Mouse (Mus musculus) limb, embryonic 12.5 days (tissue): ENCODE measurements around the gene Defb30. TPM values are rescaled to one million over a fixed set of nuclear protein-coding genes. Genes with fewer than 3 reads are reported as not detected.

Source experiments
- ATAC-seq: fragments of 200-750 bp; cut with Nextera tagmentation; 2 replicates; pipeline ENCODE4 v1.8.0; 2017; ENCODE audit warnings: low read depth, moderate TSS enrichment; ENCODE audit not compliant: insufficient number of reproducible peaks, insufficient read depth, low FRiP score, low TSS enrichment
- H3K27ac ChIP-seq: fragments of 300-500 bp; sonication (generic); 2 replicates; pipeline ENCODE4 v1.5.1; 2016; ENCODE audit warnings: mild to moderate bottlenecking, moderate library complexity
- H3K27me3 ChIP-seq: fragments of 300-500 bp; sonication (generic); 2 replicates; pipeline ENCODE4 v1.6.1; 2016; ENCODE audit warnings: mild to moderate bottlenecking, moderate library complexity
- H3K36me3 ChIP-seq: fragments of 300-500 bp; sonication (generic); 2 replicates; pipeline ENCODE4 v1.6.1; 2016; ENCODE audit warnings: mild to moderate bottlenecking, moderate library complexity
- H3K4me1 ChIP-seq: fragments of 300-500 bp; sonication (generic); replicated peaks from 2 replicates; pipeline ENCODE4 v1.6.1; 2016
- H3K4me2 ChIP-seq: fragments of 300-500 bp; sonication (generic); 2 replicates; pipeline ENCODE4 v1.6.1; 2016; ENCODE audit warnings: mild to moderate bottlenecking, moderate library complexity
- H3K4me3 ChIP-seq: fragments of 300-500 bp; sonication (generic); replicated peaks from 2 replicates; pipeline ENCODE4 v1.5.1; 2016; ENCODE audit warnings: mild to moderate bottlenecking
- H3K9ac ChIP-seq: fragments of 300-500 bp; sonication (generic); replicated peaks from 2 replicates; pipeline ENCODE4 v1.6.1; 2016; ENCODE audit warnings: mild to moderate bottlenecking, moderate library complexity
- H3K9me3 ChIP-seq: fragments of 300-500 bp; sonication (generic); 2 replicates; pipeline ENCODE4 v1.6.1; 2016; ENCODE audit warnings: mild to moderate bottlenecking, moderate library complexity
- WGBS: fragments of 180-500 bp; shearing (Covaris S2); methylation state at CpG from one replicate; pipeline ENCODE4 v1.1.7; 2016; 5-methylcytosine and 5-hydroxymethylcytosine counted together
- polyA plus RNA-seq: library from polyadenylated mRNA; unstranded; fragments of >200 nt; fragmentation: Nextera tagmentation; extraction: Ambion mirVana; gene quantifications from 2 replicates; pipeline ENCODE4 v1.2.1, GENCODE M21; 2016

Gene Defb30
- polyA plus RNA-seq: not detected in 2 replicates

DNA sequence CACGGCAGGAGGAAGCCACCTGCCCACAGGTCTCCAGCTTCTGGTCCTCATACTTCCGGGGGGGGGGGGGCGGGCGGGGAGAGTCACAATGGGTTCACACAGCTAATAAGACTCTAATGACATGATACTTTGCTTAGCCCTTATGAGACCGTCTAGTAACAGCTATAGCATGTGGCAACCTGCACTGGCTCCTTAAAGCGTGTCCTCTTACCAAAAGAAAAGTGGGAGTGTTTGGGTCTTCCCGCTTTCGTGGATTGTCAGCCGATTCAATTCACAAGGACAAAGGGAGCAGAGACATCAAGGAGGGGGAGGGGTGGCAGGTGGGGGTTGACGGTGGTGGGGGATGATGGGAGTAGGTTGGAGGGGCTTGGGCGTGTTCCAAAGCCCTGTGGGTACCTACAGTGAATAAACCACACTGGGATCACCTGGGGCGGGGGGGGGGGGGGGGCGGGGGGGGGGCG is at the start of gene Defb30:
Gene Defb30, minus strand, starts transcription at position 51 of the 461 bp plus-strand sequence.
- 91% methylated on average over 11 of the region's 14 CpGs for WGBS
- Histone ChIP-seq H3K27me3 (no peaks in the 10 kb centered on the region), H3K4me2 (no peak within 1 kb of the TSS), H3K9ac (no peak within 1 kb of the TSS), H3K27ac (no peak within 1 kb of the TSS), H3K36me3 (no peaks in the 10 kb centered on the region), H3K4me1 (no peaks in the 10 kb centered on the region), H3K4me3 (no peak within 1 kb of the TSS), H3K9me3 (no peaks in the 10 kb centered on the region)
- no peak for ATAC-seq

DNA sequence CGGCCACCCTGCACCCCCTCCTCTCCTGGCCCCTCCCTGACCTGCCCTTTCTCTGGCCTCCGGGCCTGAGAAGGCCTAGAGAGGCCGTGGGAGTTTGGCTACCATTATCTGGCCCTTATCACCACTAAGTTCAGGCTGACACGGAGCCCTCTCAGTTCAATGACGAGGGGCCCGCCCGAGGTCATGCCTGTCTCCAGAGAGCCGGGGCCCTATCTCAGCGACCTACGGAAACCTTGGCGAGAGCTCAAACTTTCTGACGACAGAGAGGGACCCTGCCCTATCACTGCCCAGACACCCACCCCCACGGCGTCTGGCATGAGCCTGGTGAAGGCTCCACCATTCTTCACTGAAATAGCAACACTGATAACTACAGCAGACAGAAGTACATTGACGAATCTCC is 17.9 kb upstream of the Defb30 start:
- 72% methylated on average over 15 of the region's 15 CpGs for WGBS
- peaks cover 31% of the 10 kb centered on the region for H3K27me3 ChIP-seq

GRCm38 (mm10) chr14:63066630-63067310 is 17.0 kb upstream of the Defb30 start:
- ATAC-seq: no peak
- Histone ChIP-seq H3K4me3 (no peak overlapping the region), H3K4me1 (no peaks in the 10 kb centered on the region), H3K27me3 (peaks cover 26% of the 10 kb centered on the region), H3K36me3 (no peaks in the 10 kb centered on the region), H3K9me3 (no peaks in the 10 kb centered on the region), H3K9ac (no peak overlapping the region), H3K4me2 (peak overlapping the region; percentile 24; the same call in 1 of the 2 replicates), H3K27ac (no peak overlapping the region)
- WGBS: 37% methylated on average over 16 of the region's 16 CpGs

More for the DNA sequence above, 17.9 kb upstream of the Defb30 start:
- ATAC-seq: no peak
- no peaks in the 10 kb centered on the region for H3K9me3 ChIP-seq
- no peak overlapping the region for H3K9ac ChIP-seq
- H3K4me2 ChIP-seq: no peak overlapping the region
- H3K4me3 ChIP-seq: no peak overlapping the region
- H3K36me3 ChIP-seq: no peaks in the 10 kb centered on the region
- no peaks in the 10 kb centered on the region for H3K4me1 ChIP-seq
- no peak overlapping the region for H3K27ac ChIP-seq

GRCm38 (mm10) chr14:63065391-63065790 is 15.6 kb upstream of the Defb30 start:
- WGBS: 84% methylated on average over 5 of the region's 5 CpGs
- no peaks in the 10 kb centered on the region for H3K36me3 ChIP-seq
- no peak overlapping the region for H3K4me3 ChIP-seq
- H3K9me3 ChIP-seq: no peaks in the 10 kb centered on the region
- no peak overlapping the region for H3K27ac ChIP-seq
- no peak for ATAC-seq
- H3K9ac ChIP-seq: no peak overlapping the region
- no peak overlapping the region for H3K4me2 ChIP-seq
- no peaks in the 10 kb centered on the region for H3K4me1 ChIP-seq
- H3K27me3 ChIP-seq: peaks cover 17% of the 10 kb centered on the region

DNA sequence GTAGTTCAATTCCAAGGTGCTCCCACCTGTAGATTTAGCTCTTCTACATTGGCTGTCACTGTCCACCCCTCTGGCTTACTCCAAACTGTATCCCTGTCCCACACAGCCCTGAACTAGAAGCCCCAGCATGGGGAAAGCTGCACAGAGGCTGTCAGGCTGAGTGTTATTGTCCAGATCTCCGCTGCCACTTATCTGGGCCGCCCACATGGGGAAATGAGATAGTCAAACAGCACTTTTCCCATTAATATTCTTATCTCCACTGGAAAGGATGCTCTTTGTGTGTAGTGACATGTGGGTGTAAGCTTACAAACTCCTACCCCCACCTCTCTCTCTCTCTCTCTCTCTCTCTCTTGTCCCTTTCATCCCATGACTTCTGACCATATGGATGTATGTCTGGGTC is 12.4 kb upstream of the Defb30 start:
- Histone ChIP-seq H3K4me2 (no peak overlapping the region), H3K27ac (no peak overlapping the region), H3K27me3 (peaks cover 2% of the 10 kb centered on the region; the same call in 1 of the 2 replicates), H3K4me1 (no peaks in the 10 kb centered on the region), H3K36me3 (no peaks in the 10 kb centered on the region), H3K9ac (no peak overlapping the region), H3K4me3 (no peak overlapping the region), H3K9me3 (no peaks in the 10 kb centered on the region)
- no peak for ATAC-seq
- WGBS: 75% methylated on average over 2 of the region's 2 CpGs

GRCm38 (mm10) chr14:63060361-63060760 is 10.6 kb upstream of the Defb30 start:
- peaks cover 2% of the 10 kb centered on the region; the same call in 1 of the 2 replicates for H3K27me3 ChIP-seq
- no peak overlapping the region for H3K4me2 ChIP-seq
- no peak overlapping the region for H3K4me3 ChIP-seq
- no peak for ATAC-seq
- 81% methylated on average over 10 of the region's 10 CpGs for WGBS
- H3K4me1 ChIP-seq: no peaks in the 10 kb centered on the region
- no peaks in the 10 kb centered on the region for H3K36me3 ChIP-seq
- no peak overlapping the region for H3K27ac ChIP-seq
- H3K9ac ChIP-seq: no peak overlapping the region
- H3K9me3 ChIP-seq: no peaks in the 10 kb centered on the region

GRCm38 (mm10) chr14:63054729-63055128 is 5.0 kb upstream of the Defb30 start:
- Histone ChIP-seq H3K4me1 (no peaks in the 10 kb centered on the region), H3K9me3 (no peaks in the 10 kb centered on the region), H3K27me3 (no peaks in the 10 kb centered on the region), H3K4me2 (no peak overlapping the region), H3K27ac (no peak overlapping the region), H3K9ac (no peak overlapping the region), H3K4me3 (no peak overlapping the region), H3K36me3 (no peaks in the 10 kb centered on the region)
- ATAC-seq: no peak
- 24% methylated on average over 6 of the region's 6 CpGs for WGBS

DNA sequence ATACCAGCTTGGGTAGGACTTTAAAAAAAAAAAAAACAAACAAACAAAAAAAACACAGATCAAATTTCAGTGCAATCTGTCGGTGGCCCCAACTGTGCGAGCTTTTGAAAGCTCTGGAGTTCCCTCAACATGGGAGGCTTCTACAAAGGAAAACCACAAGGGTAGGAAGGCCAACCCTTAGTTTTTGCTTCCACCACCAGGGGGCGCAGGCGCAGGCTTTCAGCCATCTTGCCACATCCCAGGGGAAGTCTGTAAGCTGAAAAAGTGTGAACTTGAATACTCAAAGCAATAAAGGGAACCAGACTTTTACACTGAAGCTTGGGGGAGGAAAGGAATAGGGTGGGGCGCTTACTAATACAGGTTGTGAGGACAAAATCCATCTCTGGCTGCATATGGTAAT is 1.0 kb upstream of the Defb30 start:
- Histone ChIP-seq H3K27me3 (no peaks in the 10 kb centered on the region), H3K4me3 (no peak overlapping the region), H3K4me1 (no peaks in the 10 kb centered on the region), H3K4me2 (no peak overlapping the region), H3K9ac (no peak overlapping the region), H3K9me3 (no peaks in the 10 kb centered on the region), H3K27ac (no peak overlapping the region), H3K36me3 (no peaks in the 10 kb centered on the region)
- 34% methylated on average over 5 of the region's 5 CpGs for WGBS
- no peak for ATAC-seq

- H3K4me2 ChIP-seq: no peak within 1 kb of the TSS
- H3K27me3 ChIP-seq: no peaks in the 10 kb centered on the region
- H3K36me3 ChIP-seq: no peaks in the 10 kb centered on the region
- no peak within 1 kb of the TSS for H3K4me3 ChIP-seq
- H3K27ac ChIP-seq: no peak within 1 kb of the TSS
- no peaks in the 10 kb centered on the region for H3K4me1 ChIP-seq
- no peaks in the 10 kb centered on the region for H3K9me3 ChIP-seq
- ATAC-seq: no peak
- WGBS: 76% methylated on average over 3 of the region's 3 CpGs
- H3K9ac ChIP-seq: no peak within 1 kb of the TSS
Measured at GRCm38 (mm10) chr14:63046691-63047090, 3.1 kb downstream of the Defb30 start, which contains the start of gene Defb42. Defb42 (plus strand) TSS chr14:63046991.

GRCm38 (mm10) chr14:63020524-63021156 is 29.1 kb downstream of the Defb30 start:
- Histone ChIP-seq H3K9ac (no peak overlapping the region), H3K4me3 (no peak overlapping the region), H3K4me2 (no peak overlapping the region), H3K9me3 (no peaks in the 10 kb centered on the region), H3K27ac (no peak overlapping the region), H3K27me3 (no peaks in the 10 kb centered on the region), H3K4me1 (no peaks in the 10 kb centered on the region), H3K36me3 (no peaks in the 10 kb centered on the region)
- 62% methylated on average over 6 of the region's 6 CpGs for WGBS
- no peak for ATAC-seq

DNA sequence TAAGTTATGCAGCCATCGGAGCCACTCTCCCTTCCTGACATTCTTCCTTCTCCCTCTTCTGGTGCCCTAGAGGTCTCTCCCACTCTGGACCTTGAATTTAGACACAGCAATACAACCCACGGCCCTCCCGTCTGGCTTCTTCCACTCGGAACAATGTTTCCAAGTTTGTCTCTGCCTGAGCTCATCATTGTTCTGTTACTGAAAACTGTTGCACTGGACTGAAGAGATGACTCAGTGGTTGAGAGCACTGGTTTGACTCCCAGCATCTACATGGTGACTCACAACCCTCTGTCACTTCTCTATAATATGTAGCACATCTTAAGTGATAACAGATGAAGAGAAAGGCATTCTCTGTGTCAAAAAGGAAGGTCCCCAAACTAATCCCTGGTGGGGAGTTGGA is 35.1 kb downstream of the Defb30 start:
- no peaks in the 10 kb centered on the region for H3K9me3 ChIP-seq
- 87% methylated on average over 4 of the region's 4 CpGs for WGBS
- H3K4me3 ChIP-seq: no peak overlapping the region
- H3K27ac ChIP-seq: no peak overlapping the region
- H3K4me2 ChIP-seq: no peak overlapping the region
- ATAC-seq: no peak
- no peaks in the 10 kb centered on the region for H3K27me3 ChIP-seq
- H3K9ac ChIP-seq: no peak overlapping the region
- no peaks in the 10 kb centered on the region for H3K36me3 ChIP-seq
- H3K4me1 ChIP-seq: no peaks in the 10 kb centered on the region
